Mouse (Mus musculus) cerebellum, postnatal 36 days (tissue): Measurements from ENCODE around the gene Kif2b.

ENCODE experiments used
- DNase-seq, 2 experiments: peaks; one replicate each; pipeline ENCODE4 v3.0.0; 2021 to 2022; ENCODE audit warnings: mixed read lengths in 2 of 2

Kif2b gene

DNA sequence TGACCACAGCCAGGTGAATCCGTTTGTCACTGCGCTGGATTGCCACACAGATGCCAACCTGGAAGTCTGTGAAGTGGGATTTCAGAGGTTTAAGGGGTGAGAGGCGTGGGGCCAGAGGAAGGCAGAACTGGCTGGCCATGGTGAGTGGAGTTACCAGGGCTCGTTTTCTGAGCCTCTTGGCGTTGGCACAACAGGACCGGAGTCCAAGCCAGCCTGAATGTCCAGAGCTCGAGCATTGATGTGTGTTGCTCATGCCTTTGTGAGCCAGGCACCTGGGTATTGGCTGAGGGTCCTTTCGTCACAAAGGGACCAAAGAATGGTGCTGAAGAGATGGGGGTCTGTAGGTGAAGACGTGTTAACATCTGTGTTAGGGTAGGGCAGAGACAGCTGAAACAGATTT is at the start of gene Kif2b:
Gene Kif2b (minus strand): TSS at position 242 of the 400 bp plus-strand sequence.
- no peak for DNase-seq

DNA sequence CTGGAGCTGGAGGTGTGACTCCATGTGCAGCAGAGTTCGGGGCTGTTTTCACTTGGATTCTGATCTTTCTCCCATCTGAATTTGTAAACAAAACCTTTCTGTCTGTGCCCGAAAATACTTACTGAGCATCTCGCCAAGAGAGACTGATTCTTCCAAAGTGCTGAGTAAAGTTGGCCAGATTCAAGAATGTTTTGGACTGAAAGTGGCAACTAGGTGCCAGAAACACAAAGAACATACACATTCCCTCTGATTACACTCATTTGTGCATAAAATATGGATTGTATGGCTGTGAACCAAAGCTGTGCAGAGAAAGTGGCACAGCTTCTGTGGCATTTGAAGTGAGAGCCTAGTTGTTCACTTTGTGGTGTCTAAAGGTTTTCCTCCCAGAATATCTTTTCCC is 15.7 kb upstream of the Kif2b start:
- no peak for DNase-seq

DNA sequence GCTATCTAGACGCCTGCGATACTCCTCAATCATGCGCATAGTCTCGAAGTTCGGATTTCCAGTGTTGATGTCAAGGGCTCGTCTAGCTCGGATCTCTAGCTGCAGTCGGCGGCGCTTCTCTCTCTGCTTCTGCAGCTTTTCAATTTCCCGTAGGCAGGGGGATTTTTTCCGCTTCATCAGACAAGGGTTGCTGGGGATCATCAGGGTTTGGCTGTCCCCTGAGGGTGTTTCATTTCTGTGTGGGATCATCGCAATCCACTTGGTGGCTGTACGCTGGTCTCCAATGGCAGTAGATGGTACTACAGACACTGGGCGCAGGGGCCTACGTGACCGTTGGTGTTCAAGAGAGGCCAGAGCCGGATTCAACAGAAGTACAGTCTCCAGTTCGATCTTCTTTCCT is 502 bp downstream of the Kif2b start:
- no peak for DNase-seq

DNA sequence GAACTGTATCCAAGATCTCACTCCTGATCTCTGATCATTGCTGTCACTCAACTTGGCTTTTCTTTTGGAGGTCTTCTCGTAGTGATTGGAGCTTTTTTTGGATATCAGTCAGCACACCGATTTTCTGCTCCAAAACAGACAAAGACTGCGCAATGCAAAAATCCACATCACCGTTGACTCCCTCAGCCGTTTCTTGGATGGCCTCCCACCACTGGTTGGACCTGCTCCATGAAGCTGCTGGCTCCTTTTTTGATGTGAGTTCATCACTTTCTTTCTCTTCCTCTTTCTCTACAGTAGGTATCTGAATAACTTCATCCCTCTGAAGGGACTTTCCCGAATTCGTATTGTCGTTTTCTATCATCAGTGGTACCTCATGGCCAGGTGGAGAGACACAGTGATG is 2.0 kb downstream of the Kif2b start:
- no peak for DNase-seq

- no peak for DNase-seq
Observed at GRCm38 (mm10) chr11:91574477-91574876, 2.9 kb downstream of the Kif2b start.

DNA sequence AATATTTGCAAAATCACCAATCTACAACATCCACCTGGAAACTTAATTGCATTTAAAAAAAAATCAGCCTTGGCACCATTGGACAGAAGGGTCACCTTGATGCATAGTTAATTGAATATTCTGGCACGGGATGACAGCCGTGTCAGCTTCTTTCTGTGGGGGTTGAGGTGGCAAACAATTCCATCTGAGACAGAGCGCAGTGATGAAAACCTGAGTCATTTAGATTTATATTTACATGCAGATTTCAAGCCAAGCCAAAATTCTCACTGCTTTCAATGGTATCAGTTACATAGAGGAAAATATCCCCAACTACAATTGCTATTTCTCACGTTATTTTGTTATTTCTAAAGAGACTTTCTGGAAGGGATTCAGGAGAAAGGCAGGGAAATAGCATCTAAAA is 46.6 kb downstream of the Kif2b start:
- no peak for DNase-seq
